Mouse (Mus musculus) frontal cortex, postnatal 25 days (tissue): ENCODE measurements around the gene Vmn1r53.
"Not testable (repeated sequence)": the region's sequence is repeated elsewhere in the genome, so short reads cannot be mapped to it uniquely, and the experiment has no call there.

Source experiments
- DNase-seq, 2 experiments: peaks; one replicate each; pipeline ENCODE4 v3.0.0; 2022; ENCODE audit warnings: low spot score in 2 of 2

The Vmn1r53 gene

DNA sequence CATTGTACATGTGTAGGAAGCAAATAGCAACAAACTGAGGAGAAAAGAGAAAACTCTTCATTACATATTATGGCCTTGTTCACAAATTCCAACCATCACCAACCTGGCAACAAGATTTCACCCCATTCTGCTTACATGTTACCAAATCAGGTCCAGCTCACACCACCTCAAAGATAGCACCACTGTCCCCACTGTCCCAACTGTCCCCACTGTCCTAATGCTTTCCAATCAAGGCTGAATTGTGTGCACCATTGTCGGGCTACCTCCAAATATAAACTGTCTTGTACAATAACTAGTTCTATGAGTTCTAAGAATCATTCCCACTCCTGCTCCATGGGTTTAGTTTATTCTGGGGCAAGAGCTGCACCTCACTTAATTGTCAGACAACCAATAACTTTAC is at the start of gene Vmn1r53:
Gene Vmn1r53, minus strand, starts transcription at position 101 of the 400 bp plus-strand sequence.
- DNase-seq, result no peak

DNA sequence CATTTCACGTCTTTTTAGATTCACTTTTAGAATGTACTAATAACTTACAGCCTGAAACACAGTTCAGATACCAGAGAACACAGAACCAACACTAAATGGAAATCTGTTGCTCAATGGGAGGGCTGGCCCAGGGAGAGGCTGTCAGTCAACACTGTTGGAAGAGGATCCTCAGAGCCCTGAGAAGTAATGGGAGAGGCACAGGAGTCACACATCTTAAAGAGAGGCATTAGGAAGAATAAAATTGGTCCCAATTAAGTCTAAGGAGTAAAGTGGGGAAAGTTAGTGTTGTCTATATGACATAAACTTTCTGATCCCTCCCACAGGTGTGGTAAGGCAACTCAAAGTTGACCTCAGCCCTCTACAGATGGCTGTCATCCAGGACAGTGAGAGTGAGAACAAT is 21.8 kb upstream of the Vmn1r53 start, which contains the start of gene Vmn1r54:
Gene Vmn1r54, plus strand, starts transcription at position 301 of the 400 bp plus-strand sequence.
- no peak for DNase-seq

DNA sequence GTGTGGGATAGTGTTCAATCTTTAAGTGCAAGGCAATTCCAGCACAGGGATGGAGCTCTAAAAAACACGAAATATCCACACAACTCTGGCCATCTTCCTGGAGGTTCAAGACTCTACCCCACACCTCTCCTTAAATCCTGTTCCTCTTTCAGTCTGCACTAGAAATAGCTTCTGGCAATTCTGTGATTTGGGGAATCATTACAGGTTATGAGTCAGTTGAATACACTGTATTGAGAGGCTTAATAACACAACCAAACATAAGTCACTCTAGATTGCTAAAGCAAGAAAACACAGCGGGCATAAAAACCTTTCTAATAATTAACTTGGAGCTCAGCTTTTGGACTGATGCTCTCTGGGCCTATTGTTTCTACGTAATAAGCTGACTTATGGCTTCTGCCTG is 19.8 kb upstream of the Vmn1r53 start:
- no peak for DNase-seq

DNA sequence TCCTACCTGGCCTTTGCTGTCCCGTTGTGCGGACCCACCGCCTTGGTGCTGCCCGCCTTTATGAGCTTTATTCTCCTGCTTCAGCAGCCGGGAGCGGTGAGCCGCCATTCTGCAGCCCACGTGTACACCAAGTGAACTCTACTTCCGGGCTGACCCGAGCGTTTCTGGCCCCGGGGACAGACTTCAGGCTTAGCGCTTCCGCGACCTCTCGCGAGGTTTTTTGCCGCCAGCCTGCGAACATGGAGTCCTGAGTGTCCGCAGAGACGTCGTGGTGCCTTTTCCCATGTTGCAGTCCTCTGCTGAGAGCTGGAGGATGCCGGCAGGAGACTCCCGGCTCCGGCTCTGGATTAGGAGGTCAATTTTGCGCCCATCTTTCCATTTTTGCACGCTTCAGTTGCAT is 8.4 kb upstream of the Vmn1r53 start:
- no peak for DNase-seq

DNA sequence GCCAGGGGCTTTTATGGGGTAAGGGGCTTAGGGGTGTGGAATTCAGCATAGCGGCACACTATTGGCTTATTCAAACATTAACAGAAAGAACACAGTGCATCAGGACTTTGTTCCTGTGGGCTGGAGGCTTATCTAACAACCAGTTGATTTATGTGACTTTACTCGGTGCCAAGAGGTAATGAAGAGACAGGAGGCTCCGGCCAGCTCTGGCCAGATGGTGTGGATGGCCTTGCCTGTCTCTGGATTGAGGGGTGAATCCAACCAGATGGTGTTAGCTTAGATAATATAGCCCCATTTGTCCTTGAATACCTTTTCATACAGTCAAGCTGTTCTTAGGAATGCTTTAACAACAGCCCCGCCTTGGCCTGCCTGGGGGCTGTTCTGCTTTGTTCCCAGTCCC is 7.9 kb upstream of the Vmn1r53 start:
- not testable (repeated sequence) for DNase-seq

DNA sequence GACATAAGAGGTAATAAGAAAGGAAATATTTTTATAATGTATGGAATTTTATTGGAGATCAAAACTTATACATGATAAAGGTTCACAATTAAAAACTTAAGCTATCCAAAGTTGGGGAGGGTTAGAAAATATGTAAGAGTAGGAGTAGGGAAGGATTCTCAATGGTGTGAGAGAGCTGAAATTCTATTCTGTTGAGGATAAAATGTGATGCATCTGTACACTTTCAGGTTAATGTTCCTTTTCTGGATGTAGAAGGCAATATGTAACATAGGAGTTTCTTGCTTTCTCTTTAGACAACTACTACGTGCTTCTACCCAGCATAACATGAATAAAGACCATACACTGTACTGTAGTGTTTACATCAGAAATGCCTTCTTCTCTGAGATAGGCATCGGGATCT is 21.7 kb downstream of the Vmn1r53 start, which contains the start of gene V1ra8:
Gene V1ra8, plus strand, starts transcription at position 301 of the 400 bp plus-strand sequence.
- DNase-seq, result not testable (repeated sequence)

DNA sequence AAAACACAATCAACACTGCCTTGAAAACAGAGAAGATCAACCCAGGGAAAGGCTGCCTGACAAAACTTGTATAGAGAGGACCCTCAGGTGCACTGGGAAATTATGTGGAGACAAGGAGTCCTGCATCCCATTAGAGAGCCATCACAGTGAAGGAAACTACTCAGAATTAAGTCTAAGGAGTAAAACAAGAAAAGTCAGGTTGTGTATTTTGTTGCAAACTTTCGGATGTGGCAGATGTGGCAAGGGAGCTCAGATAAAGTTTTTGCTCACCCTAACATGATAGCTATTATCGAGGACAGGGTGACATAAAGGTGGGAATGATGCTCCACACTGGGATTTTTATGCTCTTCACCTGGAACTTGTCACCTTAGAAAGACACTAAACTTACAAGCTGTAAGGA is 49.7 kb downstream of the Vmn1r53 start, which contains the start of gene Vmn1r52:
Gene Vmn1r52, plus strand, starts transcription at position 301 of the 400 bp plus-strand sequence.
- DNase-seq, result no peak
